Mouse (Mus musculus) kidney, adult 8-10 months (tissue): ENCODE data around the gene Ndufaf8.

Experiments used
- DNase-seq, 2 experiments: peaks; one replicate each; pipeline ENCODE4 v3.0.0; 2022

Ndufaf8 gene

GRCm38 (mm10) chr11:120136195-120136594 is 37.5 kb downstream of the Ndufaf8 start:
- DNase-seq = no peak

- no peak for DNase-seq
Measured at GRCm38 (mm10) chr11:120136796-120137624, 38.3 kb downstream of the Ndufaf8 start.

- DNase-seq = no peak
Measured at GRCm38 (mm10) chr11:120137625-120138004, 38.9 kb downstream of the Ndufaf8 start.

GRCm38 (mm10) chr11:120139309-120139731 is 40.6 kb downstream of the Ndufaf8 start:
- DNase-seq = no peak

GRCm38 (mm10) chr11:120140255-120140654 is 41.5 kb downstream of the Ndufaf8 start:
- no peak for DNase-seq

GRCm38 (mm10) chr11:120142601-120143051 is 43.9 kb downstream of the Ndufaf8 start:
- DNase-seq = peak; percentile 72 to 80

GRCm38 (mm10) chr11:120143708-120144497 is 45.2 kb downstream of the Ndufaf8 start:
- DNase-seq = peak; percentile 77 to 87

GRCm38 (mm10) chr11:120148201-120148855 is 49.6 kb downstream of the Ndufaf8 start:
- DNase-seq = peak; percentile 63 to 75

GRCm38 (mm10) chr11:120149510-120150200 is 50.9 kb downstream of the Ndufaf8 start:
- peak in 1 of 2 experiments; percentile 30 for DNase-seq
